Mouse (Mus musculus): ENCODE results near the gene Swi5. TPM values are rescaled to one million over a fixed set of nuclear protein-coding genes. Genes with fewer than 3 reads are reported as not detected.
A peak's percentile ranks its signal among the peaks of the same experiment; 100 is the strongest.

Gene Swi5
- total and polyA plus RNA-seq, 2 experiments from 2014 or later: 375 to 463 TPM

DNA sequence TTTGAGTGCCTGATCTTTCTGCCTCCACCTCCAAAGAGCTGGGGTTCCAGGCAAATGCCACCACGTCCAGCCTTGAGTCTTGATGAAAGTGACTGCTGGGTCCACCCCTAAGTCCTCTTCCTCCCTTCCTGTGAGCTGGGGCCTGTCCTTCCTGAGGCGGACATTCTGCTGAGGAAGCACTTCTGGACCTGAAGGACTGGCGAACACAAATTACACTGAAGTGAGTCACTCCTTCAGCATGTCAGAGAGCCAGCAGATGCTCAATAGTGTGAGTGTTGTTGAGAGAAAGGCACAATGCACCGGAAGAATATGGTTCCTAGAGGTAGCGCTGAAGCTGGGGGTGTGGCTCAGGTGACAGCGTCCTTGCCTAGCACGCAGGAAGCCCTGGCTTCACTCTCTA, 37.5 kb upstream of the Swi5 start:
- Histone ChIP-seq H3K27me3 (ENCODE audit: insufficient read depth, low read length) (no peaks in the 10 kb centered on the region), H3K4me3 (ENCODE audit: low read depth, low read length) (no peak overlapping the region), H3K27ac (ENCODE audit: low read depth, low read length) (no peak overlapping the region), H3K4me1 (ENCODE audit: insufficient read depth, low read length) (peaks cover 13% of the 10 kb centered on the region), H3K36me3 (ENCODE audit: insufficient read depth, low read length) (peaks cover 20% of the 10 kb centered on the region), H3K9me3 (ENCODE audit: low read length) (no peaks in the 10 kb centered on the region), H3K4me2 (ENCODE audit: low read depth, low read length, poor library complexity, severe bottlenecking) (no peak overlapping the region), H3K9ac (replicated peaks; ENCODE audit: low read length, poor library complexity, severe bottlenecking) (no peak overlapping the region)
- no peak for DNase-seq (ENCODE audit: low spot score)
- no peak for TF ChIP-seq CTCF (IDR thresholded peaks at IDR 0.05)
- 71% methylated on average over 7 of the region's 7 CpGs for WGBS
- no peak for ATAC-seq (ENCODE audit: low FRiP score)

DNA sequence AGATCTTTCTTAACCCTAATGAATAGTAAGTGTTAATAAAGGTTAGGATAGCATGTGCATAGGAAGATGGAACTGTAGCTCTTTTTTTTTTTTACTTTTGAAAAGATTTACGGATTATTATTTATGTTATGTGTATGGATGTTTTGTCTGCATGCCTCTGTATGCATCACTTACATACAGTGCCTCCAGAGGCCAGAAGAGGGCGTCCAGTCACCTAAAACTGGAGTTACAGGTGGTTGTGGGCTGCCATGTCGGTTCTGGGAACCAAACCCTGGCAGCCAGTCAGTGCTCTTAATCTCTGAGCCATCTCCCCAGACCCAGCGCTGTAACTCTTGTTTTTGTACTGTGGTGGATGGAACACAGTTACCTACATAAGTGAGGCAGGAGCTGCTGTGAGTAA, 36.4 kb upstream of the Swi5 start:
- no peak overlapping the region for H3K9ac ChIP-seq (replicated peaks; ENCODE audit: low read length, poor library complexity, severe bottlenecking)
- 51% methylated on average over 4 of the region's 4 CpGs for WGBS
- DNase-seq (ENCODE audit: low spot score): no peak
- H3K4me1 ChIP-seq (ENCODE audit: insufficient read depth, low read length): peaks cover 13% of the 10 kb centered on the region
- peaks cover 27% of the 10 kb centered on the region for H3K36me3 ChIP-seq (ENCODE audit: insufficient read depth, low read length)
- peak; percentile 45 for TF ChIP-seq CTCF (IDR thresholded peaks at IDR 0.05)
- H3K9me3 ChIP-seq (ENCODE audit: low read length): no peaks in the 10 kb centered on the region
- no peak overlapping the region for H3K27ac ChIP-seq (ENCODE audit: low read depth, low read length)
- no peaks in the 10 kb centered on the region for H3K27me3 ChIP-seq (ENCODE audit: insufficient read depth, low read length)
- ATAC-seq (ENCODE audit: low FRiP score): no peak
- no peak overlapping the region for H3K4me2 ChIP-seq (ENCODE audit: low read depth, low read length, poor library complexity, severe bottlenecking)
- no peak overlapping the region for H3K4me3 ChIP-seq (ENCODE audit: low read depth, low read length)

DNA sequence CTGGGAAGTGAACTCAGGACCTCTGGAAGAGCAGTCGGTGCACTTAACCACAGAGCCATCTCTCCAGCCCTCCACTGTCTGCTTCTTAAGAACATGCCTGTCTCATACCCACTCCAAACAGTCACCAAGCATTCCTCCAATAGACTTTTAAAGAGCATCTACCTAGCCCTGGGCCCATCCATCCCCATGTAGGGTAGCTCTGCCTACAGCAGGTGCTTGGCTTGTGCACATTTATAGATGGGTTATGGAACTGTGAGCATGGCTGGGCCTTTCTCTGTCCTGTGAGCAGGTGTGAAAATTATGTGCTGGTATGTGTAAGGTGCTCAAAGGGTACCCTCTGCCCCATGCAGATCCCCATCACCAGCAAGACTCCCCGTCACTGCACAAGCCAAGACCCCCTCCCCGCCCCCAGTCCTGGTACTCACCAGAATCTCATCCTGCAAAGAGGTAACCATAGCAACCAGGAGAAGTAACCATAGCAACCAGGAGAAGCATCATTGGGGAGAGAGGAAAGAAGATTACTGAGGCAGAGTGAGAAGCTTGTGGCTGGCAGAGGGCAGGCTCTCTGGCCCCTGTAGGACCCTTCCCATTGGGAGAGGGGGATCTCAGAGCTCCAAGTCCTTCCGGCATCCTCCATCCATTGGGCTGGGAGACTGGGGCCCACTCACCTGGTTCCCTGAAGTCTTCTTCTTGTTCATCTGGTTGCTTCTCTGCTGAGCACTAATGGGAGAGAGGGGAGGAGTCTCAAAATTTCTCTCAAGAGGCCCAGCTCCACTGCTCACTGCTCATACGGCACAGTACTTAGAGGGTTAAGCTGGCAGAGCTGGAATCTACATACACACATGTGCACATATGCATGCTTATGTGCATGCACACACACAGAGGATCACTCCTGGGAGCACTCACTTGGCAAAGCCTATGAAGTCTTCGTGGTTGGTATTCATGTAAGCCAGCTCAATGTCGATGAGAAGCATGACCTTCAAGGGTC, 35.2 kb upstream of the Swi5 start:
- 29% methylated on average over 7 of the region's 7 CpGs for WGBS
- H3K27ac ChIP-seq (ENCODE audit: low read depth, low read length): peak overlapping the region; percentile 79
- H3K4me2 ChIP-seq (ENCODE audit: low read depth, low read length, poor library complexity, severe bottlenecking): peak overlapping the region; percentile 26
- H3K9ac ChIP-seq (replicated peaks; ENCODE audit: low read length, poor library complexity, severe bottlenecking): 0 out of 2 replicates have a peak overlapping the region, but pooled peaks have one; percentile 20
- peaks cover 26% of the 10 kb centered on the region for H3K36me3 ChIP-seq (ENCODE audit: insufficient read depth, low read length)
- peaks cover 13% of the 10 kb centered on the region for H3K4me1 ChIP-seq (ENCODE audit: insufficient read depth, low read length)
- no peaks in the 10 kb centered on the region for H3K9me3 ChIP-seq (ENCODE audit: low read length)
- DNase-seq (ENCODE audit: low spot score): peak; percentile 74
- no peak for TF ChIP-seq CTCF (IDR thresholded peaks at IDR 0.05)
- H3K27me3 ChIP-seq (ENCODE audit: insufficient read depth, low read length): no peaks in the 10 kb centered on the region
- no peak overlapping the region for H3K4me3 ChIP-seq (ENCODE audit: low read depth, low read length)
- peak; percentile 68 for ATAC-seq (ENCODE audit: low FRiP score)

DNA sequence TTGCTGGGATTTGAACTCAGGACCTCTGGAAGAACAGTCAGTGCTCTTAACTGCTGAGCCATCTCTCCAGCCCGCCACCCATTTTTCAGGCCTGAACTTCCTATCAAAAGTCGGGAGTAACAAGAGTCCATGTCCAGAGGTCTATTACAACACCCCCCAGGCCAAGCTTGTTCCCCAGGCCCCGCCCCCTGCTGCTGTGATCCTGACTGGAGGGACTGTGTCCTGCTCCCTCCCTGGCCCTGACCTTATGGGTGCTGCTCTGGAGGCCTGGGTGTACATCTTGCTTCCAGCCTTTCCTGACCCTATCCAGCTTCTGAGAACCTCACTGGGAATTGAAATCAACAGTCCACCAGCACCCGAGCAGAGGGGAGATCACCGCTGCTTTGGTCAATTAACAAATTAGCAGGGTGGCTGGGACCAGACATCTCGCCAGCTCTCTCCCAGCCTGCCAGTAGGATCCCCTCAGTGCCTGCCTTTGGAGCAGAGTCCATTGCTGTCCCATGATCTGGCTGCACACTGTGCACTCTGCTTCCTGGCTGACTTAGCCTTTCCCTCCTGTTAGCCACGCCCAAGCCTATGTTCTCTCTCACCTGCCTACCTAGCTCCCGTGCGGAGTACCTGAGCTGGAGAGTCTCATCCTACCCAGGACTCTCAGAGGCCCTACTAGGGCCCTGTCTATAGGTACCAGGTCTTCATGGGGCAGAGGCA, 33.9 kb upstream of the Swi5 start:
- ATAC-seq (ENCODE audit: low FRiP score) (no peak), DNase-seq (ENCODE audit: low spot score) (no peak)
- H3K9me3 ChIP-seq (ENCODE audit: low read length): no peaks in the 10 kb centered on the region
- H3K4me1 ChIP-seq (ENCODE audit: insufficient read depth, low read length): peaks cover 13% of the 10 kb centered on the region
- no peak overlapping the region for H3K4me3 ChIP-seq (ENCODE audit: low read depth, low read length)
- 76% methylated on average over 9 of the region's 9 CpGs for WGBS
- H3K4me2 ChIP-seq (ENCODE audit: low read depth, low read length, poor library complexity, severe bottlenecking): no peak overlapping the region
- peak overlapping the region; percentile 79 for H3K27ac ChIP-seq (ENCODE audit: low read depth, low read length)
- no peaks in the 10 kb centered on the region for H3K27me3 ChIP-seq (ENCODE audit: insufficient read depth, low read length)
- 0 out of 2 replicates have a peak overlapping the region, but pooled peaks have one; percentile 19 for H3K9ac ChIP-seq (replicated peaks; ENCODE audit: low read length, poor library complexity, severe bottlenecking)
- peaks cover 33% of the 10 kb centered on the region for H3K36me3 ChIP-seq (ENCODE audit: insufficient read depth, low read length)
- TF ChIP-seq CTCF (IDR thresholded peaks at IDR 0.05): no peak

DNA sequence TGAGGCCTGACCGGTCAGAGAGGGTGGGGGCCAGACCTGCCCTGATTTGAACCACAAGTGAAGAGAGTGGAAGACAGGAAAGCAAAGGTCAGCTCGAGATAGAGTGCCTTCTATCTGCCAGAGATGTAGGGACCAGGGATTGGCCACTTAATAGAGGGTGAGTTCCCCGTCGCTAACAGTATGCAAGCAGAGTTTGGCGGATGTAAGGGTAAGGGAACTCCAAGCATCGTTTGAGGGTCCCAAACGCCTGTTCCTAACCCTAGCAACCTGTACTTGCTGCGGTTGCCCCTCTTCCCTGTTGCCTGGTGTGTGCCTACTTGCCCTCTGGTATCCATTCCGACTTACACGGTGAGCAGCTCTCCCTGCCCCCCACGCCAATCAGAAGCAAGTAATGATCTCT, 32.8 kb upstream of the Swi5 start:
- no peak for ATAC-seq (ENCODE audit: low FRiP score)
- WGBS: 72% methylated on average over 11 of the region's 11 CpGs
- no peaks in the 10 kb centered on the region for H3K27me3 ChIP-seq (ENCODE audit: insufficient read depth, low read length)

More for the DNA sequence above, 32.8 kb upstream of the Swi5 start:
- no peak overlapping the region for H3K4me2 ChIP-seq (ENCODE audit: low read depth, low read length, poor library complexity, severe bottlenecking)
- H3K4me3 ChIP-seq (ENCODE audit: low read depth, low read length): no peak overlapping the region
- no peak for TF ChIP-seq CTCF (IDR thresholded peaks at IDR 0.05)
- no peaks in the 10 kb centered on the region for H3K9me3 ChIP-seq (ENCODE audit: low read length)
- H3K4me1 ChIP-seq (ENCODE audit: insufficient read depth, low read length): peaks cover 13% of the 10 kb centered on the region
- peaks cover 32% of the 10 kb centered on the region for H3K36me3 ChIP-seq (ENCODE audit: insufficient read depth, low read length)
- no peak for DNase-seq (ENCODE audit: low spot score)
- H3K27ac ChIP-seq (ENCODE audit: low read depth, low read length): no peak overlapping the region
- H3K9ac ChIP-seq (replicated peaks; ENCODE audit: low read length, poor library complexity, severe bottlenecking): no peak overlapping the region

All from midbrain, postnatal 0 days (tissue).